17 mouse cellular contexts compared by ENCODE assay signal in genomic region chr9:51874348-51874747, GRCm38 (mm10).
DNase-seq lines count a peak whose midpoint lies in the region; ATAC-seq and TF ChIP-seq lines count a peak whose summit lies in the region.
"Had no signal": no experiment of that assay in that cellular context is flagged by ENCODE, and none has a peak within 500 bp of the region (broad histone marks: within the 10 kb centered on the region; RNA-seq: fewer than 3 reads in every experiment).

No protein-coding gene starts in this region.

- no peak overlapping the region for H3K4me2 ChIP-seq in stomach, postnatal 0 days (replicated peaks; ENCODE audit: low read depth)
- H3K4me2 ChIP-seq: heart, embryonic 11.5 days; intestine, embryonic 15.5 days; liver, embryonic 12.5 days had no signal

- H3K36me3 ChIP-seq in limb, embryonic 10.5 days: no peaks in the 10 kb centered on the region
- H3K36me3 ChIP-seq in stomach, postnatal 0 days (ENCODE audit: control insufficient read depth, insufficient read depth, low read length): no peaks in the 10 kb centered on the region
- H3K36me3 ChIP-seq: forebrain, embryonic 10.5 days; intestine, embryonic 15.5 days; liver, embryonic 12.5 days had no signal

- H3K4me3 ChIP-seq in limb, embryonic 10.5 days: no peak overlapping the region
- H3K4me3 ChIP-seq in stomach, postnatal 0 days (ENCODE audit: low read depth, low read length): no peak overlapping the region
- H3K4me3 ChIP-seq: forebrain, embryonic 10.5 days; intestine, embryonic 15.5 days; liver, embryonic 12.5 days had no signal

- no peak for TF ChIP-seq CTCF in stomach, postnatal 0 days (IDR thresholded peaks at IDR 0.05; ENCODE audit: low read depth)

- H3K27me3 ChIP-seq in limb, embryonic 10.5 days (ENCODE audit: low read depth, poor library complexity, severe bottlenecking): no peaks in the 10 kb centered on the region
- H3K27me3 ChIP-seq in stomach, postnatal 0 days (ENCODE audit: control insufficient read depth, insufficient read depth, low read length): no peaks in the 10 kb centered on the region
- H3K27me3 ChIP-seq: intestine, embryonic 15.5 days; liver, embryonic 12.5 days had no signal

- H3K27ac ChIP-seq in limb, embryonic 10.5 days: no peak overlapping the region
- H3K27ac ChIP-seq in stomach, postnatal 0 days (replicated peaks): no peak overlapping the region
- H3K27ac ChIP-seq: forebrain, embryonic 10.5 days; intestine, embryonic 15.5 days; liver, embryonic 12.5 days had no signal

- DNase-seq in lung, postnatal 10 days: peak; percentile 3
- no peak for DNase-seq in lung, postnatal 25 days (ENCODE audit: low spot score)
- peak; percentile 42 for DNase-seq in embryo, embryonic 10 days (ENCODE audit: low spot score)
- peak; percentile 25 for DNase-seq in embryo, embryonic 9.5 days (ENCODE audit: extremely low spot score)
- DNase-seq in limb, embryonic 10.5 days (ENCODE audit: low spot score): peak; percentile 38
- no peak for DNase-seq in stomach, postnatal 0 days (ENCODE audit: low spot score)
- no peak for DNase-seq in cerebellum, postnatal 36 days
- no peak for DNase-seq in thymus, adult 18-20 months
- DNase-seq: cerebellum, adult 11-12 months; heart, postnatal 36 days; lung, postnatal 4 days; thymus, postnatal 25 days had no signal

- no peak overlapping the region for H3K9ac ChIP-seq in stomach, postnatal 0 days (ENCODE audit: low read length)
- H3K9ac ChIP-seq: intestine, embryonic 15.5 days; liver, embryonic 12.5 days had no signal

- H3K4me1 ChIP-seq in limb, embryonic 10.5 days: peaks cover 7% of the 10 kb centered on the region; the same call in 1 of the 2 replicates
- no peaks in the 10 kb centered on the region for H3K4me1 ChIP-seq in stomach, postnatal 0 days (replicated peaks; ENCODE audit: control insufficient read depth, insufficient read depth)
- H3K4me1 ChIP-seq: intestine, embryonic 15.5 days; liver, embryonic 12.5 days had no signal

- no peaks in the 10 kb centered on the region for H3K9me3 ChIP-seq in limb, embryonic 10.5 days (replicated peaks)
- H3K9me3 ChIP-seq in stomach, postnatal 0 days (ENCODE audit: control insufficient read depth, low read length): no peaks in the 10 kb centered on the region
- H3K9me3 ChIP-seq: forebrain, embryonic 10.5 days; intestine, embryonic 15.5 days; liver, embryonic 12.5 days had no signal

- no peak for ATAC-seq in stomach, postnatal 0 days (ENCODE audit: low FRiP score, low TSS enrichment)
- ATAC-seq: intestine, embryonic 15.5 days; liver, embryonic 12.5 days; midbrain, embryonic 16.5 days had no signal

- no peak for TF ChIP-seq EP300 in stomach, postnatal 0 days (optimal IDR thresholded peaks at IDR 0.05)

- WGBS in limb, embryonic 10.5 days: 50% methylated on average over 4 of the region's 4 CpGs
- 30% methylated on average over 4 of the region's 4 CpGs for WGBS in stomach, postnatal 0 days

Comparison
In these comparisons a context has a peak if more than half of its experiments do, and no peak if none do; other contexts are left out.
1. DNase-seq: peak in lung, postnatal 10 days (single experiment), embryo, embryonic 10 days (single experiment), embryo, embryonic 9.5 days (single experiment) and limb, embryonic 10.5 days (single experiment); none in lung, postnatal 25 days (single experiment), stomach, postnatal 0 days (single experiment), cerebellum, postnatal 36 days (0 of 2) and thymus, adult 18-20 months (0 of 2).